Mouse (Mus musculus) ES-Bruce4 (cell line): ENCODE measurements around the gene Rfc3.

Experiments
- CTCF ChIP-seq: IDR thresholded peaks from one replicate; pipeline ENCODE4 v1.8.1; 2011; ENCODE audit warnings: low read depth, low read length
- EP300 ChIP-seq: IDR thresholded peaks from 2 replicates; pipeline ENCODE4 v1.6.1; 2011; ENCODE audit warnings: low read depth, low read length; ENCODE audit not compliant: insufficient read depth
- POLR2A ChIP-seq: IDR thresholded peaks from one replicate; pipeline ENCODE4 v1.8.1; 2011; ENCODE audit warnings: low read length; ENCODE audit not compliant: insufficient read depth

DNA sequence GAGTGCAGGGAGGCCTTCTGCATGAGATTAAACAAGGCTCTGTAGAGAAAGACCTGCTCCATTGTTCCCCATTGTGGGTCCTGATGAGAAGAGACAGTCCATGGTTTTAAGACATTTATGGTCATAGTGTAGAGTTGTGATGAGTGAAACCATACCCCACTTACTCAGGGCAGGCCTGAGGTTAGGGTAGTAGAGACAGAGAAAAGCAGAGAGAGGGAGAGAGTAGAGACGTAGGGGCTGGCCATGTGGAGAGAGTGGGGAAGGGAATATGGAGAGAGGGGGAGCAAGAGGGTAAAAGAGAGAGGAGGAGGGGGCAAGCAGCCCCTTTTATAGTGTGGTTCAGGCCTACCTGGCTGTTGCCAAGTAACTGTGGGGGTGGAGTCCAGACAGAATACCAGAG lies 8.9 kb downstream of the Rfc3 start:
- TF ChIP-seq CTCF (no peak), POLR2A (no peak), EP300 (no peak)
